9 mouse cellular contexts compared by ENCODE assay signal in the genomic region with DNA sequence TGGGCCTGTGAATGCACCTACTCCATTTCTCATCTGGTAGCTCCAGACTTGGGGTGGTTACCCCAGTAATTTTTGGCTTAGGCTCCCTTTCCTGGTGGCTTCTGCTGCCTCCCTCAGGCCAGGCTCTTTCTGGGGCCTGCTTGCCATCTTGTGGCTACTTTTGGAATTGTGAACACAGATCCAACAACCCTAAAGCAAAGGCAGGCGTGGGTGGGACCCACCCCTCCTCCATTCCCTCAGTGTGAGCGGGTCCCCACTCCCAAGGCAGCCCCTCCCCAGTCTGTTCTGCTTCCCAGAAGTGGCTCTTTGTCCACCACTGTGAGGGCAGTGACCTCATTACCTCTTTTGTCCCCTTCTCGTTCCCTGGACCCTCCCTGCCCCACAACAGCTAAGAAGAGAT. TPM values are rescaled to one million over a fixed set of nuclear protein-coding genes. Genes with fewer than 3 reads are reported as not detected.
DNase-seq lines count a peak whose midpoint lies in the region; ATAC-seq and TF ChIP-seq lines count a peak whose summit lies in the region.
"Had no signal": no experiment of that assay in that cellular context is flagged by ENCODE, and none has a peak within 500 bp of the region (broad histone marks: within the 10 kb centered on the region; RNA-seq: fewer than 3 reads in every experiment).

No protein-coding gene starts in this region.

- peak; percentile 74 for TF ChIP-seq CTCF in intestine, postnatal 0 days (IDR thresholded peaks at IDR 0.05; ENCODE audit: low read depth)
- TF ChIP-seq CTCF in brain, embryonic 14.5 days (IDR thresholded peaks at IDR 0.05; ENCODE audit: borderline replicate concordance, extremely low read depth, insufficient read depth, insufficient read length) = peak; percentile 62
- 0 out of 2 replicates have a peak, but pooled peaks have one; percentile 20 for TF ChIP-seq CTCF in olfactory bulb, adult 2 months (IDR thresholded peaks at IDR 0.05; ENCODE audit: insufficient read depth, low read depth, low read length)

- no peak for TF ChIP-seq POLR2A in brain, embryonic 14.5 days (IDR thresholded peaks at IDR 0.05; ENCODE audit: borderline replicate concordance, extremely low read depth, insufficient read depth, insufficient read length, poor library complexity, severe bottlenecking)
- TF ChIP-seq POLR2A in olfactory bulb, adult 2 months (IDR thresholded peaks at IDR 0.05; ENCODE audit: insufficient read depth, low read depth, low read length) = no peak

- no peaks in the 10 kb centered on the region for H3K27me3 ChIP-seq in intestine, postnatal 0 days (replicated peaks; ENCODE audit: control insufficient read depth, insufficient read depth, low read length)
- no peaks in the 10 kb centered on the region for H3K27me3 ChIP-seq in intestine, embryonic 15.5 days (replicated peaks)

- H3K9me3 ChIP-seq in intestine, postnatal 0 days (ENCODE audit: control insufficient read depth) = no peaks in the 10 kb centered on the region
- H3K9me3 ChIP-seq in intestine, embryonic 15.5 days = no peaks in the 10 kb centered on the region

- H3K27ac ChIP-seq in intestine, postnatal 0 days (ENCODE audit: low read depth, low read length) = no peak overlapping the region
- no peak overlapping the region for H3K27ac ChIP-seq in intestine, embryonic 15.5 days
- H3K27ac ChIP-seq in olfactory bulb, adult 2 months (ENCODE audit: insufficient read depth, low read depth, low read length) = no peak overlapping the region

- H3K36me3 ChIP-seq in intestine, postnatal 0 days (ENCODE audit: control insufficient read depth, insufficient read depth) = 0 out of 2 replicates have a peak, but pooled peaks cover 5% of the 10 kb centered on the region
- H3K36me3 ChIP-seq in intestine, embryonic 15.5 days = no peaks in the 10 kb centered on the region

- DNase-seq in right cerebral cortex, postnatal 4 days = peak; percentile 12
- no peak for DNase-seq in right cerebral cortex, postnatal 25 days
- DNase-seq in brain, embryonic 14.5 days (ENCODE audit: low read depth) = peak; percentile 36
- DNase-seq in B cell, adult 2 months = no peak
- no peak for DNase-seq in layer of hippocampus, adult 18-20 months (ENCODE audit: low spot score in 2 of 2)

- peaks cover 8% of the 10 kb centered on the region for H3K4me1 ChIP-seq in intestine, postnatal 0 days (replicated peaks; ENCODE audit: control insufficient read depth, insufficient read depth, low read length)
- H3K4me1 ChIP-seq in intestine, embryonic 15.5 days (replicated peaks) = peaks cover 21% of the 10 kb centered on the region
- H3K4me1 ChIP-seq in olfactory bulb, adult 2 months (ENCODE audit: control insufficient read depth, insufficient read depth, low read length) = peaks cover 6% of the 10 kb centered on the region

- no peak for ATAC-seq in intestine, postnatal 0 days
- no peak for ATAC-seq in intestine, embryonic 15.5 days

- 48% methylated on average over 3 of the region's 3 CpGs for WGBS in intestine, postnatal 0 days
- WGBS in intestine, embryonic 15.5 days = 34% methylated on average over 3 of the region's 3 CpGs
- 39% methylated on average over 3 of the region's 3 CpGs for WGBS in olfactory bulb, adult 2 months

- no peak overlapping the region for H3K9ac ChIP-seq in intestine, postnatal 0 days (ENCODE audit: low read depth, low read length)
- no peak overlapping the region for H3K9ac ChIP-seq in intestine, embryonic 15.5 days

- no peak overlapping the region for H3K4me2 ChIP-seq in intestine, postnatal 0 days (replicated peaks; ENCODE audit: low read depth)
- no peak overlapping the region for H3K4me2 ChIP-seq in intestine, embryonic 15.5 days (replicated peaks)

- H3K4me3 ChIP-seq in intestine, postnatal 0 days (ENCODE audit: low read depth, low read length) = no peak overlapping the region
- no peak overlapping the region for H3K4me3 ChIP-seq in intestine, embryonic 15.5 days (replicated peaks)
- H3K4me3 ChIP-seq in olfactory bulb, adult 2 months (ENCODE audit: insufficient read depth, low read depth, low read length) = no peak overlapping the region

RNA-seq across cellular contexts. Expression of a gene that starts 46.2 kb away (rescaled TPM):
- 10.5 and 13.8 TPM in 2 replicates for polyA plus RNA-seq in intestine, postnatal 0 days (2015; fragmentation: Nextera tagmentation; extraction: Ambion mirVana)
- polyA plus RNA-seq in intestine, embryonic 15.5 days (2015; fragmentation: Nextera tagmentation; extraction: Ambion mirVana) = 7.9 and 9.9 TPM in 2 replicates
- polyA plus RNA-seq in brain, embryonic 14.5 days (2012; rRNA removed) = 0.95 and 1.2 TPM in 2 replicates
- not detected in 2 replicates for polyA plus RNA-seq in olfactory bulb, adult 2 months (2012; ENCODE audit: insufficient read depth, insufficient read length, low replicate concordance, missing spikeins)
- under 1 TPM; 0.28 to 0.40 TPM for total RNA-seq in layer of hippocampus, adult 18-20 months (2021)
- total RNA-seq: neutrophil, adult 5-6 weeks had no signal

RNA-seq across cellular contexts. Expression of a gene that starts 57.9 kb away (rescaled TPM):
- 0.97 and 1.3 TPM in 2 replicates for polyA plus RNA-seq in intestine, postnatal 0 days (2015; fragmentation: Nextera tagmentation; extraction: Ambion mirVana)
- 8.2 and 9.8 TPM in 2 replicates for polyA plus RNA-seq in intestine, embryonic 15.5 days (2015; fragmentation: Nextera tagmentation; extraction: Ambion mirVana)
- 2.8 and 3.1 TPM in 2 replicates for polyA plus RNA-seq in brain, embryonic 14.5 days (2012; rRNA removed)
- polyA plus RNA-seq in olfactory bulb, adult 2 months (2012; ENCODE audit: insufficient read depth, insufficient read length, low replicate concordance, missing spikeins) = not detected in 2 replicates
- total RNA-seq in layer of hippocampus, adult 18-20 months (2021) = under 1 TPM in 1 of 2 experiments, not detected in 1; 0.07 TPM
- total RNA-seq: neutrophil, adult 5-6 weeks had no signal

Comparison
In these comparisons a context has a peak if more than half of its experiments do, and no peak if none do; other contexts are left out.
1. DNase-seq: peak in right cerebral cortex, postnatal 4 days (single experiment) and brain, embryonic 14.5 days (single experiment); none in right cerebral cortex, postnatal 25 days (single experiment), B cell, adult 2 months (0 of 2) and layer of hippocampus, adult 18-20 months (0 of 2).
2. CTCF ChIP-seq: peak in every context shown above with its lines; median percentile 74 in intestine, postnatal 0 days; 62 in brain, embryonic 14.5 days; 20 in olfactory bulb, adult 2 months.